Mouse (Mus musculus): ENCODE results near the gene Tbc1d4. TPM values are rescaled to one million over a fixed set of nuclear protein-coding genes. Genes with fewer than 3 reads are reported as not detected.

Gene Tbc1d4
- polyA plus RNA-seq, 1 experiment = 18.4 TPM

- Histone ChIP-seq H3K27ac (ENCODE audit: insufficient read depth, low read depth, low read length) (no peak overlapping the region), H3K4me3 (ENCODE audit: insufficient read depth, low read length) (no peak overlapping the region), H3K4me1 (ENCODE audit: control insufficient read depth, insufficient read depth, low read length) (peaks cover 4% of the 10 kb centered on the region)
- TF ChIP-seq POLR2A (IDR thresholded peaks at IDR 0.05; ENCODE audit: borderline replicate concordance, low read depth, low read length) (no peak), CTCF (IDR thresholded peaks at IDR 0.05; ENCODE audit: low read depth, low read length) (no peak)
Observed at GRCm38 (mm10) chr14:101537906-101538305, 71.1 kb downstream of the Tbc1d4 start.

DNA sequence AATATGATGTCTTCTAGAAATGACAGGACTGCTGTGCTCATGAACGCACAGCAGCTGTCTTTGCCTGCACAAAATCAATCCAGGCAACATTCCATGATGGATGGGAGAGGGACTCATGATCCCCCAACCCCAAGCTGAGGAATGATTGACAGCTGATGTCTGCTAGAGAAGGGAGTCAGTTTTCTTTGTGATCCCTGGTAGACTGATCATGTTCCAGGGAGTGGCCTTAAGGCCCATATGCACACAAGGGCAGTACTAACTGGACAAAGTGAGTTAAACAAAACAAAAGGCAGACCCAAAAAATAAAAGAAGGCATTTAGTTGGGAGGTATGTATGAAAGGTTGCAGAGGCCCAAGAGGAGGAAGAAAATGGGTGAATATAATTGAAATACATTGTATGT lies 71.6 kb downstream of the Tbc1d4 start:
- Histone ChIP-seq H3K27ac (ENCODE audit: insufficient read depth, low read depth, low read length) (no peak overlapping the region), H3K4me3 (ENCODE audit: insufficient read depth, low read length) (no peak overlapping the region), H3K4me1 (ENCODE audit: control insufficient read depth, insufficient read depth, low read length) (peaks cover 5% of the 10 kb centered on the region)
- TF ChIP-seq POLR2A (IDR thresholded peaks at IDR 0.05; ENCODE audit: borderline replicate concordance, low read depth, low read length) (no peak), CTCF (IDR thresholded peaks at IDR 0.05; ENCODE audit: low read depth, low read length) (no peak)

- peaks cover 24% of the 10 kb centered on the region for H3K4me1 ChIP-seq (ENCODE audit: control insufficient read depth, insufficient read depth, low read length)
- TF ChIP-seq CTCF (IDR thresholded peaks at IDR 0.05; ENCODE audit: low read depth, low read length) (no peak), POLR2A (IDR thresholded peaks at IDR 0.05; ENCODE audit: borderline replicate concordance, low read depth, low read length) (no peak)
- no peak overlapping the region for H3K4me3 ChIP-seq (ENCODE audit: insufficient read depth, low read length)
- H3K27ac ChIP-seq (ENCODE audit: insufficient read depth, low read depth, low read length) = no peak overlapping the region
Observed at GRCm38 (mm10) chr14:101532090-101532695, 76.8 kb downstream of the Tbc1d4 start.

GRCm38 (mm10) chr14:101530455-101530854 lies 78.5 kb downstream of the Tbc1d4 start:
- H3K27ac ChIP-seq (ENCODE audit: insufficient read depth, low read depth, low read length) = no peak overlapping the region
- H3K4me3 ChIP-seq (ENCODE audit: insufficient read depth, low read length) = no peak overlapping the region
- H3K4me1 ChIP-seq (ENCODE audit: control insufficient read depth, insufficient read depth, low read length) = peaks cover 24% of the 10 kb centered on the region
- TF ChIP-seq POLR2A (IDR thresholded peaks at IDR 0.05; ENCODE audit: borderline replicate concordance, low read depth, low read length) = no peak
- TF ChIP-seq CTCF (IDR thresholded peaks at IDR 0.05; ENCODE audit: low read depth, low read length) = no peak

DNA sequence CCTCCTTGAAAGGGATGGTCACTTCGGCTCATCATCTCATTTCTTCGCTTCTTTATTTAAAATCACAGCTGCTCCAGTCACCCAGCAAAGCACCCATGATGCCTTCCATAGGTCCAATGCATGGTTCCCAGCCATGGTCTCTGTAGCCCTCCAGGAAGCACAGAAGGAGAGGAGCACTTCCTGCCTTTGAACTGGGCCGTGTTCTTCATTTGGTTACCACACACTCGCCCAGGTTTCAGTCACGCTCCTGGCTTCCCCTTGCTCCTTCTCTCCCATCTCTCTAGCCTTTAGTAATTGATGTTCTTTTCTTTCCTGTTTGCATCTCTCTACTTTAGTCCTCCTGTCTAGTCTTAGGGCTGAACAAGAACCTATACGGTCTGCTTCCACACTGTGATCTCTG lies 79.8 kb downstream of the Tbc1d4 start:
- H3K27ac ChIP-seq (ENCODE audit: insufficient read depth, low read depth, low read length) = no peak overlapping the region
- H3K4me1 ChIP-seq (ENCODE audit: control insufficient read depth, insufficient read depth, low read length) = peaks cover 24% of the 10 kb centered on the region
- no peak for TF ChIP-seq CTCF (IDR thresholded peaks at IDR 0.05; ENCODE audit: low read depth, low read length)
- H3K4me3 ChIP-seq (ENCODE audit: insufficient read depth, low read length) = no peak overlapping the region

- TF ChIP-seq CTCF (IDR thresholded peaks at IDR 0.05; ENCODE audit: low read depth, low read length) = no peak
- TF ChIP-seq POLR2A (IDR thresholded peaks at IDR 0.05; ENCODE audit: borderline replicate concordance, low read depth, low read length) = no peak
- Histone ChIP-seq H3K27ac (ENCODE audit: insufficient read depth, low read depth, low read length) (no peak overlapping the region), H3K4me1 (ENCODE audit: control insufficient read depth, insufficient read depth, low read length) (peaks cover 21% of the 10 kb centered on the region), H3K4me3 (ENCODE audit: insufficient read depth, low read length) (no peak overlapping the region)
Observed at GRCm38 (mm10) chr14:101527420-101527996, 81.5 kb downstream of the Tbc1d4 start.

DNA sequence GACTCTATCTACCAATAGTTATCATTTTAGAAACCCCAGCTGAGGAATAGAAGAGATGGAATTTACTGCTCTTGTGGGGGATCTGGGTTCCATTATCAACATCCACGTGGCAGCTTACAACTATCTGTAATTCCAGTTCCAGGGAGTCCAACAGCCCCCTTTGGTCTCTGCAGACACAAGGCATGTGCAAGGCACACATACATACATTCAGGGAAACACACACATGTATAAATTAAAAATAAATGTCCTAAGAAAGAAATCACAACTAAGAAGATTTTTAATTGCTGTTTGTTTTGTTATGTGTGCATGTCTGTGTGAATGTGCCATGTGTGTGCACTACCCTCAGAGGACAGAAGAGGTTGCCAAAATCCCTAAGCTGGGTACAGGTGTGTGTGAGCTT lies 82.5 kb downstream of the Tbc1d4 start:
- H3K4me1 ChIP-seq (ENCODE audit: control insufficient read depth, insufficient read depth, low read length) = peaks cover 13% of the 10 kb centered on the region
- no peak for TF ChIP-seq CTCF (IDR thresholded peaks at IDR 0.05; ENCODE audit: low read depth, low read length)
- TF ChIP-seq POLR2A (IDR thresholded peaks at IDR 0.05; ENCODE audit: borderline replicate concordance, low read depth, low read length) = no peak
- H3K4me3 ChIP-seq (ENCODE audit: insufficient read depth, low read length) = no peak overlapping the region
- H3K27ac ChIP-seq (ENCODE audit: insufficient read depth, low read depth, low read length) = no peak overlapping the region

GRCm38 (mm10) chr14:101519964-101520363 lies 89.0 kb downstream of the Tbc1d4 start:
- TF ChIP-seq POLR2A (IDR thresholded peaks at IDR 0.05; ENCODE audit: borderline replicate concordance, low read depth, low read length) (no peak), CTCF (IDR thresholded peaks at IDR 0.05; ENCODE audit: low read depth, low read length) (no peak)
- no peak overlapping the region for H3K4me3 ChIP-seq (ENCODE audit: insufficient read depth, low read length)
- H3K4me1 ChIP-seq (ENCODE audit: control insufficient read depth, insufficient read depth, low read length) = peaks cover 7% of the 10 kb centered on the region
- no peak overlapping the region for H3K27ac ChIP-seq (ENCODE audit: insufficient read depth, low read depth, low read length)

DNA sequence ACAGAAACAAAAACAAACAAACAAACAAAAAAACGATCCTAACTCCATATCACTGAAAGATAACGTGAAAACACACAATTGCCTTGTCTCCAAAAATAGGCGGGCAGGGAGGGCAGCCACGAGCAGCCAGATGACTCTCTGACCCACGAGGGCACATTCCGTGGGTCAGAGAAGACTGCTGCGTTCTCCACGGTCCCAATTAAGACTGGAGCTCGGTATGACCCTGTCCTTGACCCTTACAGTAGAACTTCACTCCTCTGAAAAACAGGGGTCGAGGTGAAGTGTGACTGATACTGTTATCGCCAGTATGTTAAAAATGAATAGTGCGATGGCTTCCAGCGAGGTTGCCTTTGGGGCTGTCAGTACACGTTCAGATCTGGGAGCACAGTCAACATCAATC lies 90.7 kb downstream of the Tbc1d4 start:
- Histone ChIP-seq H3K4me1 (ENCODE audit: control insufficient read depth, insufficient read depth, low read length) (peaks cover 7% of the 10 kb centered on the region), H3K4me3 (ENCODE audit: insufficient read depth, low read length) (no peak overlapping the region), H3K27ac (ENCODE audit: insufficient read depth, low read depth, low read length) (no peak overlapping the region)
- TF ChIP-seq CTCF (IDR thresholded peaks at IDR 0.05; ENCODE audit: low read depth, low read length) = no peak
- no peak for TF ChIP-seq POLR2A (IDR thresholded peaks at IDR 0.05; ENCODE audit: borderline replicate concordance, low read depth, low read length)

DNA sequence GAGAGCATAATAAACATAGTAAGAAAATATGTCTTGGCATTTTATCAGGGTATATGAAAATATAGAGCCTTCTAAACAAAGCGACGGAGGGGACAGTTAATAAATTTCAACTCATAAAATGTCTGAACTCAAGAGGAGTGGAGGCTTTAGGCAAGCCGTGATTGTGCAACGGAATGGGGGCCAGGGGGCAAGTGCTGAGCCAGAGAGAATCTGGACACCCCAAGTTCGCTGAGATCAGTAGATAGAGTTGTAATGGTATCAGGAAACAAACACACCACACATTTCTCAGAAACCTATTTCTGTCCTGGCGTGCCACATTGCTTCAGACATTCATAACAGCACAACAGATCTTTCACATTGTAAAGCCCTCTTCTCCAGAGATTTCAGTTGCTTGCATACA lies 91.2 kb downstream of the Tbc1d4 start:
- no peak overlapping the region for H3K27ac ChIP-seq (ENCODE audit: insufficient read depth, low read depth, low read length)
- no peak for TF ChIP-seq CTCF (IDR thresholded peaks at IDR 0.05; ENCODE audit: low read depth, low read length)
- no peak for TF ChIP-seq POLR2A (IDR thresholded peaks at IDR 0.05; ENCODE audit: borderline replicate concordance, low read depth, low read length)
- H3K4me3 ChIP-seq (ENCODE audit: insufficient read depth, low read length) = no peak overlapping the region
- H3K4me1 ChIP-seq (ENCODE audit: control insufficient read depth, insufficient read depth, low read length) = peaks cover 7% of the 10 kb centered on the region

Data from bone marrow macrophage, adult 2 months (primary cell).